Mouse (Mus musculus): ENCODE data around the gene Colec11.

DNA sequence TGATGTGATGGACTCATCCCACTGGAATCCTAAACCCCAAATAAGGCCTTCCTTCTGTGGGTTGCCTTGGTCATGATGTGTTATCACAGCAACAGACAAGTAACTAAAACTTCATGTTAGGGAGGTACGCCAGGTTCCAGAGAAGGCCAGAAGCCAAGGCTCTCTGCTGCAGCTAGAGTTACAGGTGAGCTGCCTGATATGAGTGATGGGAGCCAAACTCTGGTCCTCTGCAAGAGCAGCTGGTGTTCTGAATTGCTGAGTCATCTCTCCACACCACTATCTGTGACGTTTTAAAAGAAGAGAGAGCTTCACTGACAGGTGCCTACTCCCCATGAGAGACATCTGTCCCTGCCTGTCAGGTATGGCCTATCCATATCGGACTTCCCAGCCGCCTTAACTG lies 39.5 kb upstream of the Colec11 start:
- TF ChIP-seq CTCF (IDR thresholded peaks at IDR 0.05), result no peak
- no peak for TF ChIP-seq EP300 (IDR thresholded peaks at IDR 0.05)
